Mouse (Mus musculus) adrenal gland, postnatal 14 days (tissue): Measurements from ENCODE around the gene Msrb2. TPM values are rescaled to one million over a fixed set of nuclear protein-coding genes. Genes with fewer than 3 reads are reported as not detected.

Experiments
- DNase-seq: peaks from one replicate; pipeline ENCODE4 v3.0.0; 2021; ENCODE audit warnings: mixed read lengths
- long read RNA-seq, 2 experiments: library from polyadenylated mRNA; stranded (forward); transcript quantifications; one replicate each; pipeline ENCODE4 v2.0.0; 2021
- total RNA-seq: library from RNA; stranded (reverse); gene quantifications from 2 replicates; pipeline ENCODE4 v1.2.3, GENCODE M21; 2021

Msrb2 gene
- 29.9 and 31.1 TPM in 2 replicates for total RNA-seq
- long read RNA-seq, experiment 1, transcript Msrb2-201 (5 exons, 1,196 nt): major isoform, 49 of 56 reads
- long read RNA-seq, experiment 1, partial matches to known transcripts: 1 of 56 reads
- long read RNA-seq, experiment 1, other reads (novel, unspliced or antisense): 6 of 56 reads
- long read RNA-seq, experiment 2, transcript Msrb2-201 (5 exons, 1,196 nt): major isoform, 53 of 65 reads
- long read RNA-seq, experiment 2, partial matches to known transcripts: 0 of 65 reads
- long read RNA-seq, experiment 2, other reads (novel, unspliced or antisense): 12 of 65 reads

DNA sequence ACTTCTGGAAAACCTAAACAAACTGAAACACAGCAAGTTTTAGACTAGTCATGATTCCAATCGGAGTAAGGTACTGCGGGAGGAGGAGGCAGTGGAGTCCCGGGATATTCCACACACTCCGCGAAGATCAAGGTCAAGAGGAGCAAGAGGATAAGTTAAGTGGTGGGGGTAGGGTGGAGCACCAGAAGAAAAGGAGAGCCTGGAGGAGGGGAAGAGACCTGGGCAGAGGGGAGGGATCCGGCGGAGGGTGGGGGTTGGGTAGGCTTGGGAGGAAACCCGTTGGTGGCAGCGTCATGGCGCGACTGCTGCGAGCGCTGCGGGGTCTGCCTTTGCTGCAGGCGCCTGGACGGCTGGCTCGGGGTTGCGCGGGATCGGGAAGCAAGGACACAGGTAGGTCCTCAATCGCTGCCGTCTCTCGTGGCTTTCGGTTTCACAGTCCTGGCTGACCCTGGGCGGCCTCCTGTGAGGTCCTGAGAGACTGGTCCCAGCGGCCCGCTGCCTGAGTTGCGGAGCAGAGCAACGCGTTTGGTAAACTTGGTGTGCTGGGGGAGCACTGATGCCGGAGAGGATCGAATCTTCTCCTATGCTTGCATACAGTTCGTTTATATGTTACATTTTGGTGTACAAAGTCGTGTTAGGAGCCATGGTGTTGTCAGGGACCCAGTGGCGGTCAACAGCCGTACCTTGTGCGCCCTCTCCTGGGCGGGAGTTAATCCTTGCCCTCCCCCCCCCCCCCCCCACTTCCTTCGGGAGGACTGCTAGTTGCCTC lies at the start of gene Msrb2:
Gene Msrb2 (plus strand): TSS at position 51 of the 769 bp plus-strand sequence.
- DNase-seq: peak; percentile 86

DNA sequence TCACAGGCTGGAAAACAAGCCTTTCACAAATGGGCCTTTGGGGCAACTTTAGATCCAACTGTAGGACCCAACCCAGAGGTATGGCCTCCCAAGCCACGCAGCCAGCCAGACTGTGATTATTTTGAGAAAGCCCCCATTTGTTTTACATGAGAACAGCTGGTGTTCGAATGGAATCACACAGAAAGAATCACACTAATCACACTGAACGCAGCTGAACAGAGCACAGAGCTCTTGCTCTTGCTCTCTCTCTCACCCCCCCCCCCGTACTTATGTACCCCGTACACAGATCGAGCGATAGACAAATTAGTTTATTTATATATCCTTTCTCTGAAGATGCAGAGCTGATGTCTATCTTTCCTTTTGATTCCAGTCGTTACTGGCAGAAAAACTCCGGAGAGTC lies 48.8 kb upstream of the Msrb2 start:
- DNase-seq: no peak

DNA sequence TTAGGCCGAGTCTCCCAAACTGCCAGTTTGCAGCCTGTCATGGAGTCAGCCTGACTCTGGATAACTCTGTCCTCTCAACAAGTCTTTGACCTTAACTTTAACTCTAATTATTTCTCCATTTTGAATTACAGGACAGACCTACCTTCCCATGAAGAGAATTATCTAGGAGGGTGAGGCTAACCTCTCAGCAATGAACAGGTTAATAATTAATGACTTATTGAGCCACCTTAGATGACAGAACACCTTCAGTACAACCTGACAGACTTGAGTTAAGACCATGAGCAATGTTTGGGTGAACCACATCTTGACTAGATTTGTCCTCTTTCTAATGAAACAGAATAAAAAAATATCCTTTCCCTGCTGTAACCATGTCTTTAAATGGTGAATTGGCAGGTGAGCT lies 44.9 kb upstream of the Msrb2 start:
- no peak for DNase-seq

- DNase-seq: no peak
Measured at GRCm38 (mm10) chr2:19327811-19328210, 43.4 kb upstream of the Msrb2 start.

DNA sequence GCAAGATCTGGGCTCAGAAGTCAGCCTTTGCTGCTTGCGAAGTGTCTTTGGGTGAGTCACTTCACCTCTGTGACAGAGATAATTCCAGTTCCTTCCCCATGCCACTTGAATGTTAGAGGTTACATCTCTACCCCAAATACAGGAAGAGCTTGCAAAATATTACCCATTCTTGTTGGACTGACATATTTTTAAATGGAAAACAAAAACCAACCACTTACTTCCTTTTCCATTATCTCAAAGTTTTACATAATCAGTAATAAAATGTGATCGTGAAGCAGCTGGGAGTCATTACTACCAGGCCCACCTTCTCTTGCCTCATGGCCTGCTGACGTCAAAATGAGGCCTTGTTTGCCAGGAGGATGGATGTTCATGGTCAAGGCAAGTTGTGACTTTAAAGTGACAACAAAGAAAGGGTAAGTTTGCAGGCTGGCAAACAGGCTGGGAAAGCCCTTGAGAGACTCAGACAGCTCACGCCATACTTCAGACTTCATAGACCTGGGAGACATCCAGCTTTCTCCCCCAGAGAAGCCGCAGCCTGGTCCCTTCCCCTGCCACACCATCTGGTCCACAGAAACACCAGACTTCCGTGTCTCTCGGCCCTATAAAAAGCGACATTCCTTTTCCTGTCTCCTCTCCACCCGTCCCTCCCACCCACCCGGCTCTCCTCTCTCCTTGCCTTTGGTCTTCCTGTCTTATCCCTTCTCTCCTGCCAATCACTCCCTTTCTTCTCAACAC lies 27.2 kb upstream of the Msrb2 start:
- peak; percentile 64 for DNase-seq

DNA sequence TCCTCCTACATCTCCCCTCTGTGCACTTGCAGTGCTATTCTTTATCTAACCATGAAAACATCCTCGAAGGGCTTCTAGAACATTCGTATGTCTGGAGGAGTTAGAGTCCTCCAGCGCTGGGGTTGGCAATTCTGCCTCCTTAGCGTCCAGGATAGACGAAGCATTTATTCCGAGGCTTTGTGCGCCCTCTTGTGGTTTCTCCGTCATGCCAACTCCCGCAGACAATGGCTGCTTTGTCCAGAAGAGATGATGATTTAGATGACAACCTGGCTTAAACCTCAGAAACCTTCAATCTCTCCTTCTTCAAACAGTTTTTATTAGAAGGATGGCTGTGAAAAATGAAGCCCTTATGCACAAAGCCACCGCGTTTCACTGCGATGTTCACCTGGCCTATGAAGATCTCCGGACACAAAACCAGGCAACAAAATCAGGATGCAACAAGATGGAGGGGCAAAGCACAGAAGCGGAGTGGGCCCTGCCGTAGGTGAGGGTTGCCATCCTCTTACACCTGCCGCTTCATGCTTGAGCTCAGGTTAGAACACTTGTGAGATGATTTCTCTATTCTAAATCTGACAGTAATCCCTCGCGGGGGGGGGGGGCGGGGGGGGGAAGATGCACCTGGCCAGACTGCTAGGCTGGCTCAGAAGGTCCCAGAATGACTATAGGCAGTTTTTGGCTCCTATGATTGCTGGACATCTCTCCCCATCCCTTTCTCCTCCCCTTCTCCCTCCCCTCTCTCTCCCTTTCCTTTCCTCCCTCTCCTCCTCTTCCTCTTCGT lies 26.4 kb upstream of the Msrb2 start:
- peak; percentile 92 for DNase-seq

DNA sequence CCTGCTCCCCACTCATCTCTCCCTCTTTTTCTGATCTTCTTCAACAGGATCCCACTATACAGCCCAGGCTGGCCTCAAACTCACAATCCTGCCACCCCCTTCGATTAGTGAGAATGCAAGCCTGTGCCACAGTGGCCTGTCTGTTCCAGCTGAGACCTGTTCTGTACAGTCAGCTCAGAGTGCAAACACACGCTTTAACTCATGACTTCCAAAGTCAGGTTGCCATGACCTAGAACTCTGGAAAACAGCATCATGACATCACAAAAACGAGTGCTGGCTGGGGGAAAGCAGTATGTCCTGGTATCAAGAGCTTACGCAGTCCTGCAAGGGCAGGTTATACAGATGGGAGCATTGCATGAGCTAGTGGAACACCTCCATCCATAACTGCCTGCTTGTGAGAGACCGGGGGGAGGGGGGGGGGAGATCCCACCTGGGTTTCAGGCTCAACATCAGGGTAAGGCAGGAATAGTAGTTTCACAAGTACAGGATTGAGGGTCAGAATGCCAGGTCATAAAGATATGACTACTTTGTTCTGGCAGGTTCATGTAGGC lies 25.8 kb upstream of the Msrb2 start:
- no peak for DNase-seq

GRCm38 (mm10) chr2:19348454-19348853 lies 22.8 kb upstream of the Msrb2 start:
- no peak for DNase-seq

GRCm38 (mm10) chr2:19350167-19350566 lies 21.1 kb upstream of the Msrb2 start:
- DNase-seq: no peak

- DNase-seq: no peak
Measured at GRCm38 (mm10) chr2:19351615-19352253, 19.5 kb upstream of the Msrb2 start.

DNA sequence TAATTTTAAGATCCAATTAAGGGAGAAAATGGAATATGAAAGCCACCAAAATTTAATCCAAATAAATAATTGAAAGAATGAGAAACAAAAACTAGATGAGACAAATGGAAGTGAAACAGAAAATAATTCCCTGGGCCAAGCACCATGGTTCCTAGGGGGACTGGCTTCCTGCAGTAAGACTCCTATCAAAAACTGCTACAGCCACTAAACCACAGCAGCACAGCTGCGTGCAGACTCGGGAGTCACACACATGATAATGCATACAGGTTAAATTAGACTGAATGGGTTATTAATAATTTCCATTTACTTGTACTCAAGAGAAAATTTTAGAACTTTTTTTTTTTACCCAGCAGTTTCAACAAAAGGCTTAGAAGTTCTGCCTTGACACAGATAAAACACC lies 18.1 kb upstream of the Msrb2 start:
- DNase-seq: no peak

GRCm38 (mm10) chr2:19362880-19363279 lies 8.4 kb upstream of the Msrb2 start:
- no peak for DNase-seq

DNA sequence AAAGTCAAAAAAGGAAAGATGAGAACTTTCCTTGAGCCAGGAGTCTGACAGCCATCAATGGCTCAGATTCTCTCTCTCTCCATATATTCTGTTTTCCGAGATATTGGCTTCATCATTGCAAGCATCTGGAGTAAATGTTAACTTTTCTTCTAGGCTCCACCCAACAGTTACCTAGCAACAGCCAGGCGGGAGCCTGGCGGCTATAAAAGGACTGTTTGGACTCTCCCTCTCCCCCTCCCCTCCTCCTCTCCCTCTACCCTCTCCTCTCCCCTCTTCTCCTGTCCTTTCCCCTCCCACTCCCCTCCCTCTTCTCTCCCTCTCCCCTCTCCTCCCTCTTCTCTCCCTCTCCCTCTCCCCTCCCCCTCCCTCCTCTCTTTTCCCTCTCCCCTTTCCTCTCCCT lies 4.8 kb upstream of the Msrb2 start:
- DNase-seq: no peak

DNA sequence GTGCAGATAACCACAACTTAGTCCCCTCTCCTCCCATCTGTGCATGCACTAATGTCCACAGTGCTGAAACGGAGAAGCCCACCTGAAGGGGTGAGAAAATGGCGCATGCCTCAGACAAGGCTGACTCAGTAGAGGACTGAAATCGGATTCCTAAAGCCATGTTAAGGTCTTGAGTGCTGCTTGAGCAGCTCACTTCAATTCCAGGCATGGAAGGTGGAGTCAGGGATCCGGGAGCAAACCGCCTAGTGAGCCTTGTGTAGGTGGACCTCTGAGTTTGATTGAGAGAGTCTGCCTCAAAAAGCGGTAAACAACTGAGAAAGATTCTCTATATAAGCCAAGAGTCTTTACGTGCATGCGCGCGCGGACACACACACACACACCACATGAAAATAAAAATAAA lies 4.1 kb upstream of the Msrb2 start:
- DNase-seq: no peak

DNA sequence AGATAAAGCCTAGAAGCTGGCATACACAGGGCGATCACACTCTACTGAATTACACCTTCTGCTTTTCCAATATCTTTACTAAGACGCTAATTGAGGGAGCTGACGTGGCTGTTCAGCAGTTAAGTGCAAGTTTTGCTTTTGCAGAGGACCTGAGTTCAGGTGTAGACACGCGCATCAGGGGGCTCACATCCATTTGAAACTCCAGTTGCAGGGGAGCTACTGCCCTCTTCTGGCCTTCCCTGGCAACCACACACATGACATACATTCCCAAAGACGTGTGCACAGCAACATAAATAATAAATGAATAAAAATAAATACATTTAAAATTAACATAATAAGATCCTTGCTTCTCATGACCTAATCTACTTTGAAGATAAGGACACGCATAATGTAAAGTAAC lies 2.5 kb downstream of the Msrb2 start:
- DNase-seq: peak; percentile 12

DNA sequence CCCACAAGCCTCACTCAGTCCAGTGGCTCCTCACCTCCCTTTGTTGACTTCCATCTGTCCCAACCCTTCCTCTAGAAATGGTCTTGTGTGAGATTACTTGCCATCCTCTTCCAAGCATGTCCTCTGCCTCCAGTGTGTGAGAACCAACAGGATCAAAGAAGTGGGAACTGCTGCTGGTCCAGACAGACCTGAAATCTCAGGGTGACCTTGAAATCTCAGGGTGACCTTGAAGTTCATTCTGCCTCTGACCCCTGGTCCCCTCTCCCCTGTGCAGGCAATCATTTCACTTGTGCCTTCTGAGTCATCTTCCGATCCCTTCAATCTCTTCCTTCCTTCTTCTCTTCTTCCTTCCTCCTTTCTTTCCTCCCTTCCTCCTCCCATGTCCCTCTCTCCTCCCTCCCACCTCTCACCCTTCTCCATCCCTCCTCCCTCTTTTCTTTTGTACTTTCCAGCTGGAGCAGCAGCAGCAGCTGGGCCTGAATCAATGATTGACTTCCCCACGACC lies 9.3 kb downstream of the Msrb2 start:
- DNase-seq: no peak

DNA sequence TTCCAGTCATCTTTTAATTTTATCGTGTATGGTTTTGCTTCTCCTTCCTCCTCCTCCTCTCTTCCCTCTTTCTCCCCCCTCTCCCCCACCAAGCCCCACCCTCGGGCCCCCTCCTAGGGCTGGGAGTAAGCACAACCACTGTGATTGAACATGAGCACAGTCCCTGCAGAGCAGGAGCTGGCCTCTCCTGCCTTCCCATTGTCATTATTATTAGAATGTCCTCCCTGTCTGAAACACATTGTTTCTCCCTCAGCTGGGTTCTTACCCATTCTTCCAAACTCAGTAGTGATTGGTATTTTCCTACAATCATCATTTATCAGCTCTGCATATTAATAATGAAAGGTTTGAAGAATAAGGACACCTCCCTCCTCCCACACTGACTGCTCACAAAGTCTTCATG lies 9.7 kb downstream of the Msrb2 start:
- DNase-seq: no peak

GRCm38 (mm10) chr2:19382206-19382605 lies 11.0 kb downstream of the Msrb2 start:
- no peak for DNase-seq

- DNase-seq: no peak
Measured at GRCm38 (mm10) chr2:19383006-19383405, 11.8 kb downstream of the Msrb2 start.

DNA sequence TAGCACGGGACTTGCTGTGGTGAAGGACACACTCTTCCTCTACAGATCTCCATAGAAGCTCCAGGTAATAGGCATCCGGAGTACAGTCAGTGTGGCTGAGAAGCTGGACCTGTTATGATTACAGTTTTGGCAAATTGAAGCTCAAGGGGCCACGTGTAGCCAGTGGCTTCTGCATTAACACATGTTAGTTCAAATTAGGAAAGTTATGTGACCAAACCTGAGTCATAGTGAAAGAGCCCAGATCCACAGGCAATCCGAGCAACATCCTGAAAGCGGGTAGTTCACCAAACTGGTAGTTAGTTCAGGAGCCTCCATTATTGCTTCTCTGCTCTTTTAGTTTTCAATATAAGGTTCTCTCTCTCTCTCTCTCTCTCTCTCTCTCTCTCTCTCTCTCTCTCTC lies 14.5 kb downstream of the Msrb2 start:
- no peak for DNase-seq
